Mouse (Mus musculus) heart, adult 2 months (tissue): ENCODE measurements around the gene Tmtc1.

Experiments used
- CTCF ChIP-seq: fragments of 200-600 bp; IDR thresholded peaks from 2 replicates; pipeline ENCODE4 v1.8.1; 2022; ENCODE audit warnings: antibody characterized with exemption, mild to moderate bottlenecking, moderate library complexity
- EP300 ChIP-seq: fragments of 200-500 bp; IDR thresholded peaks from 2 replicates; pipeline ENCODE4 v1.6.1; 2011; ENCODE audit warnings: low read depth, low read length, control low read depth; ENCODE audit not compliant: insufficient read depth
- POLR2A ChIP-seq: fragments of 200-500 bp; IDR thresholded peaks from 2 replicates; pipeline ENCODE4 v1.6.1; 2011; ENCODE audit warnings: mild to moderate bottlenecking, low read depth, low read length, control low read depth; ENCODE audit not compliant: insufficient read depth

- no peak for TF ChIP-seq CTCF
- TF ChIP-seq EP300, result no peak
- TF ChIP-seq POLR2A, result no peak
These were observed 10.6 kb upstream of the Tmtc1 start for GRCm38 (mm10) chr6:148454740-148455139.
